Mouse (Mus musculus): ENCODE measurements around the gene Surf2. TPM values are rescaled to one million over a fixed set of nuclear protein-coding genes. Genes with fewer than 3 reads are reported as not detected.

Gene Surf2
- total and polyA plus RNA-seq, 2 experiments from 2014 or later = 9.7 to 29.0 TPM

GRCm38 (mm10) chr2:26932473-26933303 lies 16.5 kb downstream of the Surf2 start:
- no peaks in the 10 kb centered on the region for H3K27me3 ChIP-seq (ENCODE audit: control insufficient read depth, insufficient read depth, low read length)
- TF ChIP-seq EP300 (IDR thresholded peaks at IDR 0.05; ENCODE audit: low read depth) = no peak
- no peak for TF ChIP-seq CTCF (IDR thresholded peaks at IDR 0.05; ENCODE audit: low read depth)
- H3K4me3 ChIP-seq (ENCODE audit: low read depth, low read length) = peak overlapping the region; percentile 90
- H3K27ac ChIP-seq (ENCODE audit: low read depth) = peak overlapping the region; percentile 94
- H3K9me3 ChIP-seq (replicated peaks; ENCODE audit: control insufficient read depth, low read length) = no peaks in the 10 kb centered on the region
- peaks cover 9% of the 10 kb centered on the region for H3K36me3 ChIP-seq (replicated peaks; ENCODE audit: control insufficient read depth, insufficient read depth, low read length)
- WGBS = under 1% methylated on average over 46 of the region's 49 CpGs
- peaks cover 25% of the 10 kb centered on the region for H3K4me1 ChIP-seq (ENCODE audit: control insufficient read depth, insufficient read depth)
- peak overlapping the region; percentile 79 for H3K4me2 ChIP-seq (ENCODE audit: low read depth, low read length)
- DNase-seq (ENCODE audit: low spot score) (no peak), ATAC-seq (ENCODE audit: insufficient read depth, low read depth) (no peak)
- peak overlapping the region; percentile 98 for H3K9ac ChIP-seq (replicated peaks; ENCODE audit: low read depth, low read length)

- ATAC-seq (ENCODE audit: insufficient read depth, low read depth) (peak; percentile 97), DNase-seq (ENCODE audit: low spot score) (peak; percentile 95)
- no peak for TF ChIP-seq CTCF (IDR thresholded peaks at IDR 0.05; ENCODE audit: low read depth)
- no peak for TF ChIP-seq EP300 (IDR thresholded peaks at IDR 0.05; ENCODE audit: low read depth)
- peak within 1 kb of the TSS; percentile 94 for H3K27ac ChIP-seq (ENCODE audit: low read depth)
- WGBS = 2% methylated on average over 31 of the region's 70 CpGs
- peak within 1 kb of the TSS; percentile 98 for H3K9ac ChIP-seq (replicated peaks; ENCODE audit: low read depth, low read length)
- H3K4me3 ChIP-seq (ENCODE audit: low read depth, low read length) = peak within 1 kb of the TSS; percentile 90
- no peaks in the 10 kb centered on the region for H3K9me3 ChIP-seq (replicated peaks; ENCODE audit: control insufficient read depth, low read length)
- peaks cover 3% of the 10 kb centered on the region; the same call in 1 of the 2 replicates for H3K36me3 ChIP-seq (replicated peaks; ENCODE audit: control insufficient read depth, insufficient read depth, low read length)
- peaks cover 25% of the 10 kb centered on the region for H3K4me1 ChIP-seq (ENCODE audit: control insufficient read depth, insufficient read depth)
- no peaks in the 10 kb centered on the region for H3K27me3 ChIP-seq (ENCODE audit: control insufficient read depth, insufficient read depth, low read length)
- peak within 1 kb of the TSS; percentile 79 for H3K4me2 ChIP-seq (ENCODE audit: low read depth, low read length)
Measured at GRCm38 (mm10) chr2:26933304-26934055, 17.3 kb downstream of the Surf2 start, which contains the start of the genes Surf4 and Stkld1. TSS of gene Surf4 (minus strand) at chr2:26933928. TSS of gene Stkld1 (plus strand) at chr2:26934047.

- ATAC-seq (ENCODE audit: insufficient read depth, low read depth) = no peak
- TF ChIP-seq CTCF (IDR thresholded peaks at IDR 0.05; ENCODE audit: low read depth) (no peak), EP300 (IDR thresholded peaks at IDR 0.05; ENCODE audit: low read depth) (no peak)
- H3K4me3 ChIP-seq (ENCODE audit: low read depth, low read length) = no peak overlapping the region
- H3K9me3 ChIP-seq (replicated peaks; ENCODE audit: control insufficient read depth, low read length) = no peaks in the 10 kb centered on the region
- DNase-seq (ENCODE audit: low spot score) = no peak
- H3K27ac ChIP-seq (ENCODE audit: low read depth) = no peak overlapping the region
- no peak overlapping the region for H3K9ac ChIP-seq (replicated peaks; ENCODE audit: low read depth, low read length)
- H3K36me3 ChIP-seq (replicated peaks; ENCODE audit: control insufficient read depth, insufficient read depth, low read length) = no peaks in the 10 kb centered on the region
- H3K4me1 ChIP-seq (ENCODE audit: control insufficient read depth, insufficient read depth) = peaks cover 24% of the 10 kb centered on the region
- 92% methylated on average over 2 of the region's 2 CpGs for WGBS
- H3K4me2 ChIP-seq (ENCODE audit: low read depth, low read length) = no peak overlapping the region
- no peaks in the 10 kb centered on the region for H3K27me3 ChIP-seq (ENCODE audit: control insufficient read depth, insufficient read depth, low read length)
Measured at GRCm38 (mm10) chr2:26935286-26935685, 19.1 kb downstream of the Surf2 start.

GRCm38 (mm10) chr2:26936425-26936824 lies 20.3 kb downstream of the Surf2 start:
- whole genome bisulfite sequencing = 30% methylated on average over 1 of the region's 1 CpGs
- peaks cover 13% of the 10 kb centered on the region for H3K4me1 ChIP-seq (ENCODE audit: control insufficient read depth, insufficient read depth)
- no peaks in the 10 kb centered on the region for H3K9me3 ChIP-seq (replicated peaks; ENCODE audit: control insufficient read depth, low read length)
- TF ChIP-seq CTCF (IDR thresholded peaks at IDR 0.05; ENCODE audit: low read depth) (no peak), EP300 (IDR thresholded peaks at IDR 0.05; ENCODE audit: low read depth) (no peak)
- no peak overlapping the region for H3K4me2 ChIP-seq (ENCODE audit: low read depth, low read length)
- no peak for ATAC-seq (ENCODE audit: insufficient read depth, low read depth)
- no peaks in the 10 kb centered on the region for H3K27me3 ChIP-seq (ENCODE audit: control insufficient read depth, insufficient read depth, low read length)
- no peak overlapping the region for H3K9ac ChIP-seq (replicated peaks; ENCODE audit: low read depth, low read length)
- no peak overlapping the region for H3K27ac ChIP-seq (ENCODE audit: low read depth)
- DNase-seq (ENCODE audit: low spot score) = no peak
- H3K4me3 ChIP-seq (ENCODE audit: low read depth, low read length) = no peak overlapping the region
- no peaks in the 10 kb centered on the region for H3K36me3 ChIP-seq (replicated peaks; ENCODE audit: control insufficient read depth, insufficient read depth, low read length)

- DNase-seq (ENCODE audit: low spot score) (no peak), ATAC-seq (ENCODE audit: insufficient read depth, low read depth) (no peak)
- no peaks in the 10 kb centered on the region for H3K4me1 ChIP-seq (ENCODE audit: control insufficient read depth, insufficient read depth)
- H3K9me3 ChIP-seq (replicated peaks; ENCODE audit: control insufficient read depth, low read length) = no peaks in the 10 kb centered on the region
- H3K4me3 ChIP-seq (ENCODE audit: low read depth, low read length) = no peak overlapping the region
- H3K4me2 ChIP-seq (ENCODE audit: low read depth, low read length) = no peak overlapping the region
- no peaks in the 10 kb centered on the region for H3K36me3 ChIP-seq (replicated peaks; ENCODE audit: control insufficient read depth, insufficient read depth, low read length)
- H3K9ac ChIP-seq (replicated peaks; ENCODE audit: low read depth, low read length) = no peak overlapping the region
- H3K27me3 ChIP-seq (ENCODE audit: control insufficient read depth, insufficient read depth, low read length) = no peaks in the 10 kb centered on the region
- H3K27ac ChIP-seq (ENCODE audit: low read depth) = no peak overlapping the region
- 37% methylated on average over 5 of the region's 5 CpGs for WGBS
- no peak for TF ChIP-seq CTCF (IDR thresholded peaks at IDR 0.05; ENCODE audit: low read depth)
- no peak for TF ChIP-seq EP300 (IDR thresholded peaks at IDR 0.05; ENCODE audit: low read depth)
Measured at GRCm38 (mm10) chr2:26941539-26941938, 25.4 kb downstream of the Surf2 start.

All from heart, postnatal 0 days (tissue).